Mouse (Mus musculus): ENCODE measurements at regions not wholly inside any gene's neighbourhood (a gene's known extent, or its start where the extent isn't known, plus 50 kb on each side); places are given as distances from the start of the nearest gene placed in this dataset.

- in situ Hi-C loops (cut with MboI, MseI): no loop called here
Measured at GRCm38 (mm10) chr17:83088471-83088870, 126.6 kb upstream of the Pkdcc start.

- in situ Hi-C loops (cut with MboI, MseI): no loop called here
Measured at GRCm38 (mm10) chr17:83089856-83090692, 125.0 kb upstream of the Pkdcc start.

- in situ Hi-C loops (cut with MboI, MseI): no loop called here
Measured at GRCm38 (mm10) chr17:83093862-83094261, 121.2 kb upstream of the Pkdcc start.

GRCm38 (mm10) chr17:83096451-83096850, 118.6 kb upstream of the Pkdcc start:
- in situ Hi-C loops (cut with MboI, MseI): no loop called here

- in situ Hi-C loops (cut with MboI, MseI): no loop called here
Measured at GRCm38 (mm10) chr17:83097998-83098397, 117.1 kb upstream of the Pkdcc start.

GRCm38 (mm10) chr17:83098679-83099413, 116.2 kb upstream of the Pkdcc start:
- in situ Hi-C loops (cut with MboI, MseI): no loop called here

GRCm38 (mm10) chr17:83101035-83101434, 114.1 kb upstream of the Pkdcc start:
- in situ Hi-C loops (cut with MboI, MseI): no loop called here

- in situ Hi-C loops (cut with MboI, MseI): no loop called here
Measured at GRCm38 (mm10) chr17:83101756-83102155, 113.3 kb upstream of the Pkdcc start.

- in situ Hi-C loops (cut with MboI, MseI): no loop called here
Measured at GRCm38 (mm10) chr17:83102675-83103412, 112.2 kb upstream of the Pkdcc start.

- in situ Hi-C loops (cut with MboI, MseI): loop anchor here (5.0 kb wide), 1 partner anchor 39 kb away; no protein-coding TSS in a partner anchor
Measured at GRCm38 (mm10) chr17:83108151-83108550, 106.9 kb upstream of the Pkdcc start.

- in situ Hi-C loops (cut with MboI, MseI): loop anchor here (5.0 kb wide), 1 partner anchor 37 kb away; no protein-coding TSS in a partner anchor
Measured at GRCm38 (mm10) chr17:83109792-83110440, 105.2 kb upstream of the Pkdcc start.

GRCm38 (mm10) chr17:83110556-83110955, 104.5 kb upstream of the Pkdcc start:
- in situ Hi-C loops (cut with MboI, MseI): no loop called here

GRCm38 (mm10) chr17:83115146-83115545, 99.9 kb upstream of the Pkdcc start:
- in situ Hi-C loops (cut with MboI, MseI): no loop called here

GRCm38 (mm10) chr17:83115832-83116480, 99.1 kb upstream of the Pkdcc start:
- in situ Hi-C loops (cut with MboI, MseI): no loop called here

- in situ Hi-C loops (cut with MboI, MseI): no loop called here
Measured at GRCm38 (mm10) chr17:83120665-83121232, 94.3 kb upstream of the Pkdcc start.

- in situ Hi-C loops (cut with MboI, MseI): no loop called here
Measured at GRCm38 (mm10) chr17:83122525-83123280, 92.4 kb upstream of the Pkdcc start.

- in situ Hi-C loops (cut with MboI, MseI): no loop called here
Measured at GRCm38 (mm10) chr17:83125057-83125456, 90.0 kb upstream of the Pkdcc start.

GRCm38 (mm10) chr17:83127842-83128241, 87.2 kb upstream of the Pkdcc start:
- in situ Hi-C loops (cut with MboI, MseI): no loop called here

- in situ Hi-C loops (cut with MboI, MseI): no loop called here
Measured at GRCm38 (mm10) chr17:83128843-83129544, 86.1 kb upstream of the Pkdcc start.

Data from T-helper 1 cell (primary cell).